Mouse (Mus musculus): ENCODE measurements around the gene Rhbdf1. TPM values are rescaled to one million over a fixed set of nuclear protein-coding genes. Genes with fewer than 3 reads are reported as not detected.

The Rhbdf1 gene
- total and polyA plus RNA-seq, 3 experiments, result 24.7 to 37.6 (median 34.2) TPM

- no peak for DNase-seq (ENCODE audit: extremely low read depth)
- H3K27me3 ChIP-seq (replicated peaks), result no peaks in the 10 kb centered on the region
- no peak overlapping the region for H3K9ac ChIP-seq (ENCODE audit: insufficient read depth, low read depth)
- H3K36me3 ChIP-seq (replicated peaks in 1 of 2; ENCODE audit: control insufficient read depth in 1 of 2, insufficient read depth in 1 of 2, low read length in 1 of 2), result peaks cover 6 to 62% of the 10 kb centered on the region in 2 experiments
- H3K27ac ChIP-seq (ENCODE audit: insufficient read depth, low read depth), result no peak overlapping the region
- dilution Hi-C loops (cut with MboI; ENCODE audit: extremely low pct_ligation_motif_present, extremely low pct_unique_long_range_greater_than_20kb, low sequenced_read_pairs) (no loop called here), in situ Hi-C loops (cut with MboI; ENCODE audit: low pct_ligation_motif_present, low pct_unique_long_range_greater_than_20kb, low sequenced_read_pairs) (no loop called here)
- H3K4me1 ChIP-seq (ENCODE audit: control insufficient read depth in 1 of 2, insufficient read depth in 2 of 2), result peaks cover 9 to 40% of the 10 kb centered on the region in 2 experiments
- H3K4me2 ChIP-seq (ENCODE audit: insufficient read depth, low read depth, poor library complexity, severe bottlenecking), result no peak overlapping the region
- no peak for TF ChIP-seq RAD21 (IDR thresholded peaks at IDR 0.05; ENCODE audit: low read depth, low read length)
- TF ChIP-seq BHLHE40 (IDR thresholded peaks at IDR 0.05; ENCODE audit: low read depth, low read length), result no peak
- no peak for TF ChIP-seq TCF12 (IDR thresholded peaks at IDR 0.05; ENCODE audit: low read depth, low read length)
- no peak for TF ChIP-seq ZNF384 (IDR thresholded peaks at IDR 0.05; ENCODE audit: low read depth, low read length)
- H3K9me3 ChIP-seq (replicated peaks; ENCODE audit: low read length), result peaks cover 2% of the 10 kb centered on the region
- no peaks in the 10 kb centered on the region for H3K79me2 ChIP-seq (replicated peaks; ENCODE audit: control insufficient read depth, extremely low read depth, insufficient read depth, poor library complexity, severe bottlenecking)
- no peak overlapping the region for H3K4me3 ChIP-seq (replicated peaks in 1 of 3; ENCODE audit: low read depth in 2 of 3, low read length in 2 of 3, poor library complexity in 1 of 3)
Measured at GRCm38 (mm10) chr11:32190119-32190518, 32.0 kb downstream of the Rhbdf1 start.

- no peak overlapping the region for H3K4me3 ChIP-seq (replicated peaks in 1 of 3; ENCODE audit: low read depth in 2 of 3, low read length in 2 of 3, poor library complexity in 1 of 3)
- dilution Hi-C loops (cut with MboI; ENCODE audit: extremely low pct_ligation_motif_present, extremely low pct_unique_long_range_greater_than_20kb, low sequenced_read_pairs) (no loop called here), in situ Hi-C loops (cut with MboI; ENCODE audit: low pct_ligation_motif_present, low pct_unique_long_range_greater_than_20kb, low sequenced_read_pairs) (loop anchor here (10.0 kb wide), 2 partner anchors 45 to 115 kb away; partner anchors contain the start of gene Hbq1a)
- no peak overlapping the region for H3K27ac ChIP-seq (ENCODE audit: insufficient read depth, low read depth)
- no peak overlapping the region for H3K9ac ChIP-seq (ENCODE audit: insufficient read depth, low read depth)
- no peaks in the 10 kb centered on the region for H3K79me2 ChIP-seq (replicated peaks; ENCODE audit: control insufficient read depth, extremely low read depth, insufficient read depth, poor library complexity, severe bottlenecking)
- peaks cover 9 to 33% of the 10 kb centered on the region in 2 experiments for H3K4me1 ChIP-seq (ENCODE audit: control insufficient read depth in 1 of 2, insufficient read depth in 2 of 2)
- TF ChIP-seq UBTF (IDR thresholded peaks at IDR 0.05; ENCODE audit: low read depth, low read length) (no peak), MAZ (IDR thresholded peaks at IDR 0.05; ENCODE audit: low read depth, low read length) (no peak), CTCF (conservative IDR thresholded peaks at IDR 0.05 in 1 of 2, IDR thresholded peaks at IDR 0.05 in 1 of 2; ENCODE audit: low read depth in 2 of 2, low read length in 2 of 2) (no peak), ZMIZ1 (IDR thresholded peaks at IDR 0.05; ENCODE audit: low read depth, low read length) (no peak), TBP (conservative IDR thresholded peaks at IDR 0.05; ENCODE audit: low read depth, low read length) (no peak), POLR2AphosphoS2 (IDR thresholded peaks at IDR 0.05; ENCODE audit: low read depth, low read length) (no peak), NRF1 (IDR thresholded peaks at IDR 0.05; ENCODE audit: low read depth, low read length) (no peak), EP300 (IDR thresholded peaks at IDR 0.05; ENCODE audit: low read length) (no peak), JUN (IDR thresholded peaks at IDR 0.05; ENCODE audit: insufficient read depth, low read depth, low read length) (no peak), NELFE (IDR thresholded peaks at IDR 0.05; ENCODE audit: low read depth, low read length) (no peak), E2F4 (IDR thresholded peaks at IDR 0.05; ENCODE audit: insufficient replicate concordance, low read depth, low read length) (no peak), IRF4 (IDR thresholded peaks at IDR 0.05; ENCODE audit: low read depth, low read length) (no peak), ELF1 (IDR thresholded peaks at IDR 0.05; ENCODE audit: low read depth, low read length) (no peak), HCFC1 (IDR thresholded peaks at IDR 0.05; ENCODE audit: low read depth, low read length) (no peak), USF1 (IDR thresholded peaks at IDR 0.05; ENCODE audit: low read depth, low read length) (no peak)
- peaks cover 6 to 56% of the 10 kb centered on the region in 2 experiments for H3K36me3 ChIP-seq (replicated peaks in 1 of 2; ENCODE audit: control insufficient read depth in 1 of 2, insufficient read depth in 1 of 2, low read length in 1 of 2)
- H3K9me3 ChIP-seq (replicated peaks; ENCODE audit: low read length), result peaks cover 2% of the 10 kb centered on the region
- no peak overlapping the region for H3K4me2 ChIP-seq (ENCODE audit: insufficient read depth, low read depth, poor library complexity, severe bottlenecking)
- DNase-seq (ENCODE audit: extremely low read depth), result peak; percentile 55
- no peaks in the 10 kb centered on the region for H3K27me3 ChIP-seq (replicated peaks)
Measured at GRCm38 (mm10) chr11:32189434-32189833, 32.7 kb downstream of the Rhbdf1 start.

Measured in CH12.LX (cell line).